Mouse (Mus musculus) frontal cortex, adult 2 months (tissue): ENCODE measurements around the gene Fam240a. TPM values are rescaled to one million over a fixed set of nuclear protein-coding genes. Genes with fewer than 3 reads are reported as not detected.
A peak's percentile ranks its signal among the peaks of the same experiment; 100 is the strongest.

Experiments used
- DNase-seq, 2 experiments: peaks; one replicate each; pipeline ENCODE4 v3.0.0; 2022; ENCODE audit warnings: low spot score in 1 of 2; ENCODE audit errors: extremely low spot score in 1 of 2
- polyA plus RNA-seq: library from polyadenylated mRNA; depleted of rRNA; stranded (reverse); fragments of >200 nt; gene quantifications from 2 replicates; pipeline ENCODE4 v1.2.3, GENCODE M21; 2012; rRNA removed

Gene Fam240a
- not detected in 2 replicates for polyA plus RNA-seq

- no peak for DNase-seq
These were observed at the start of gene Fam240a for GRCm38 (mm10) chr9:110916786-110917185. Gene Fam240a (minus strand): TSS chr9:110916861.

DNA sequence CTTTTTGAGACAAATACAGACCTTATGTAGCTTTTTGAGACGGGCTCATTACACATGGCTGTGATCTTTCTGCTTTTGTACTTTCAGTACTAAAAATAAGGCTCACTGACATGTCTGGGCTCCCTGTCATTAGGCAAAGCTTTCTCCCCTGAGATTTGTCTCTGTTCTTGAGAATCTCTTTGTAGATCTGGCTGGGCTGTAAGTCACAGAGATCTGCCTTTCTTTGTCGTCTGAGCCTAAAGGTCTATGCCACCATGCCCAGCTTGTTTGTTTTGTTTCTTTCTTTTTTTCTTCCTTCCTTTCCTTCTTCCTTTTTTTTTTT lies 49.2 kb upstream of the Fam240a start:
- no peak for DNase-seq

DNA sequence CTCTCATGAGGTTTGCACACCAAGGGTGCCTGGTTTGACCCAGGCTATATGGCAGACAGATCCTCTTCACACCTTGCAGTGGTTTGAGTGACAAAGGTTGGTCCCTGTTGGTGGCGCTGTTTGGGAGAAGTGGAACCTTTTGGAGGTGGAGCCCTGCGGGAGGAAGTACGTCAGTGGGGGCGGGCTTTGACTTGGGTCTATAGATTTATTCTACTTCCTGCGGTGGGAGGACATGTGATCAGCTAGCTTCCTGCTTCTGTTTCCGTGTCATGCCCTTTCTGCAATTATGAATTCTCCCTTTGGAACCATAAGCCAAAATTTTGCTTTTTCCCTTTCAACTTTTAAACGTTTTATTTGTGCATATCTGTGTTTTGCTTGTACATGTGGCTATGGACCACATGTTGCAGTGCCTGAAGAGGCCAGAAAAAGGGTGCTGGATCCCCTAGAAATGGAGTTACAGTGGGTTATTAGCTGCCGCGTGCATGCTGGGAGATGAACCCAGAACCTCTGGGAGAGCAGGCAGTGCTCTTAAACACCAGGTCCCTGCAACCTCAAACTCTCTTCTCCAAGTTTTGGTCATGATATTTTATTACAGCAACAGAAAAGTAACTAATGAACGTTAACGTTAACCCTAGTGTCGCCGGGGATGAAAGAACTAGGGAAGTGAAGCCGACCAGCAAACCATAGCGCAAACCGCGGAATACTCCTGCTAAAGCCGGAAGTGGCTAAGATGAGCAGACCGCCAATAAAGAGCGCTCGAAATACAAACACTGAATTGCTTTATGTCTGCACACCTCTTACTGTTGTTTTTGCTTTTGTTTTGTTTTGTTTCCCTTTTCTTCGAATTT lies 48.6 kb upstream of the Fam240a start:
- no peak for DNase-seq

GRCm38 (mm10) chr9:110963566-110964115 lies 47.0 kb upstream of the Fam240a start:
- DNase-seq = no peak

DNA sequence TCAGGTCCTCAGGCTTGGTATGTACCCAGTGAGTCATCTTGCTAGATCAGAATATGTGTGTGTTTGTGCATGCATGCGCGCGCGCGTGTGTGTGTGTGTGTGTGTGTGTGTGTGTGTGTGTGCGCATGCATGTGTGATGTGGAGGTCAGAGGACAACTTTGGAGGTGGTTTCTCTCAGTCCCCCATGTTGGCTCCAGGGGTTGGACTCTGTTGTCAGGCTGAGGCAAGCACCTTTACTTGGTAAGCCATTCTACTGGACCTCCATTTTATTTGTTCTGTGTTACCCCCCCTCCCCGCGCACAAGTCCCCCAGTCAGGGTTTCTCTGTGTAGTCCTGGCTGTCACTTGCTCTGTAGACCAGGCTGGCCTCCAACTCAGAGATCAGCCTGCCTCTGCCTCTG lies 44.7 kb upstream of the Fam240a start:
- no peak for DNase-seq

DNA sequence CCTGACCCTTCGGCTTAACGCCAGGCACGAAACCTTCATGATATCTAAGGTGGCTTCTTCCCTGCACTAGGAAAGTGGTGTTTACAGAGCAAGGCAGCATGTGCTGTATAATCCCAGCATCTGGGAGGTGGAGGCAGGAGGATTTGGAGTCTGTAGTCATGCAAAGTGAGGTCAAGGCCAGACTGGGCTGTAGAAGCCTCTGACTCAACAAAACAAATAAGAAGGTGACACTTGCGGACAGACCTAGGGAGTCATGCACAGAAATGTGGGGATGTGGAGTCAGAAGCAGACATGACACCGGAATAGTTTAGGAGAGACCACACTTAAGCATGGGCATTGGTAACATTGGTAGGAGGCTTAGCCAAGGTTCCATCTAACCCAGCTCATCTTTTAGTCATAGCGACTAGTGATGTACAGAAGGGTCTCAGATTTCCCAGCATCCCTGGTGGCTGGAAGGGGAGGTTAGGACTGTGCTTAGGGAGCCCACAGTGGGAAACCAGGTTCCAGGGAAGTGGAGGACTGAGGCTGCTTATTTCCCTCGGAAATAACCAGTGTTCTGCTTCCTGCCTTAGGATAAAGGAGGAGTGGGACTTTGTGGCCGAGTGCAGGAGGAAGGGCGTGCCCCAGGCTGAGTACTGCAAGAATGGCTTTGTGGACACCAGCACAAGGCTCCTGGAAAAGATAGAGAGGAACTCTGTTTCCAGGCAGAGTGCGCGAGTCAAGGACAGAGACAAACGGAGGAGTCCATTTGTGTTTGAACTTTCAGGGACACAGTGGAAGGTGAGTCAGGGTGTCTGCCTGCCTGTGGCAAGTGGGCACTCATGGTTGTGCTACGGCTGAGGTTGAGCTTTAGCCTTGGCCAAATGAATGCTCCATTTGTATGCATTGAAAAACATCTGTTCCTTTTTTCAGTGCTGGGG lies 43.8 kb upstream of the Fam240a start:
- no peak for DNase-seq

DNA sequence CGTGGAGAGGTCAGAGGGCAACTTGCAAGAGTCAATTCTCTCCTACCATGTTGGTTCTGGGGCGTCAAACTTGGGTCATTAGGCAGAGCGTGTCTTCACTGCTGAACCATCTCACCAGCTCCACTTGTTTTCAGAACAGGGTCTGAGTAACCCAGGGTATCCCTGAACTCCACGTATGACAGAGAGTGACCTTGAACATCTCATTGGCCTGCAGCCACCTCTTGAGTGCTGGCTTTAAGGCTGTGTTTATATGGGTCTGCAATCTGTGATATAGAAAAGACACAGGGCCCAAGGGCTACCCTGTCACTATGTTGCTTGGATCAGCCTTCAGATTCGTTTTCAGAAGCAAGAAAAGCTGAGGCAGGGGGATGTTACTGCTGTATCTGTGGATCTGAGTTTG lies 43.0 kb upstream of the Fam240a start:
- no peak for DNase-seq

GRCm38 (mm10) chr9:110955962-110956361 lies 39.3 kb upstream of the Fam240a start:
- DNase-seq = no peak

DNA sequence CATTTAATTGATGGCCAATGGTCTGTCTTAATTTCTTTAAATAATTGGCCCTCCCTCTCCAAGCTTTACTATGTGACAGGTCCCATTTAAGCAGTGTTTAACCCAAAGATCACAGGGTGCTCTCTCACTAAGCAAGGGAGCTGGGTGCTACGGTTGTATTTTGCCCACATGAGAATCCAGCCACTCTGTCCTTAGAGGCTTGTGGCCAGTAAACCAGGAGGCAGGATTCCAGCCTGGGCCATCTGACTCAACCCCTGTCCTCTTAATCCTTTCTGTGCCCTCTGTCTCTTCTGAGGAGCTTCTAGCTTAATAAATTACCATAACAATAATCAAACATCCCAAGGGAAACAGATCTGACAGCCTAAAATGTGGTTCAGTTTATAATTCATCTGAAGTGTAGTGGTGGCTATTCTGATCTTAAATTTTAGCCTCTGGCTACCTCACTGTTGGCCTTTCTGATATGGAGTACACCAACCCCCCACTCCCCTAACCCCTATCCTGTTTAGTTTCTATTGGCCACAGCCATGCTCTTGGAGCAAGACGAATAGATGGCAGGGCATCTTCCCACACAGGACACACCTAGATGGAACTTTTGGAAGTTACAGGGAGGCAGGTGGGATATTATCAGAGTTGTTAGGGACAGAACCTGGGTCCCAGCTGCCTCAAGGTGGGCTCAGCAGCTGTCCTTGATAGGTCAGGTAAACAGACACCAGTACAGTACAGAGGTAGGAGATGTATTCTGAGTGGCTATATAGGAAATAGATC lies 38.2 kb upstream of the Fam240a start:
- no peak for DNase-seq

GRCm38 (mm10) chr9:110953550-110954461 lies 37.1 kb upstream of the Fam240a start:
- peak; percentile 33 to 77 for DNase-seq

DNA sequence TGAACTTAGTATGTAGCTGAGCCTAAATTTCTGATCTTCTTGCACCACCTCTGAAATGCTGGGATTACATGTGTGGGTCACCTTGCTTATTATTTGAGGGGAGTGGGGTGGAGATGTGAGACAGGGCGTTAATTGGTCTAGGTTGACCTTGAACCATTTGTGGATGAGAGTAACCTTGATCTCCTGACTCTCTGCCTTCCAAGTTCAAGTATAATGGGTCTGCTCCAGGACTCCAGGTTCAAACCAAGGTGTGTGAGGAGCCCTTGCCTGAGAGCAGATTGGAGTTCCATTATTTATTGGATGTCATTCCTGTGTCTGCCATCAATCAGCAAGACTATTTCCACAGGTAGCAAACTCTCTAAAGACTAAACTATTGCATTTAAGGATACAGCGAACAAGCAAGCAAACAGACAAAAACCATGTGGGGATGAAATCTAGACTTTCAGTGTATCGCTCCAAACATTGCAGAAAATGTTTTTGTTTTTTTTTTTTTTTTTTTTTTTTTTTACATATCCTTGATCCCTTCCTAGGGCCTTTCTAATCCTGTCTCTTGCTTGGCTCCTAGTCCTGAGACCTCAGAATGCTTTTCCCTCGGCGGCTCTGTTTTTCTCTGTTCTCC lies 36.4 kb upstream of the Fam240a start:
- no peak for DNase-seq

GRCm38 (mm10) chr9:110952398-110952797 lies 35.7 kb upstream of the Fam240a start:
- no peak for DNase-seq

DNA sequence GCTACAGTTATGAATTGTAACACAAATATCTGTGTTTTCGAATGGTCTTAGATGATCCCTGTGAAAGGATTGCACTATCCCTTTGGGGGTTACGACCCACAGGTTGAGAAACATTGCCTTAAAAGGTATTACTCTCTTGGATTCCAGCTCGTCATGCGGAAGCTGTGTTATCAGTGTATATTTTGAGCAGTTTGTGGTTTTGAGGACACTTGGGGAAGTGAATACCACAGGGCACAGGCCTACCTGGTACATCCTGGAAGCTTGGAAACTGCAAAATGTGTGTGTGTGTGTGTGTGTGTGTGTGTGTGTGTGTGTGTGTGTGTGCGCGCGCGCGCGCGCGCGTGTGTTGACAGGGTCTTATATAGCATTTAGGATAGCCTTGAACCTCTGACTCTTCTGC lies 35.2 kb upstream of the Fam240a start:
- no peak for DNase-seq

DNA sequence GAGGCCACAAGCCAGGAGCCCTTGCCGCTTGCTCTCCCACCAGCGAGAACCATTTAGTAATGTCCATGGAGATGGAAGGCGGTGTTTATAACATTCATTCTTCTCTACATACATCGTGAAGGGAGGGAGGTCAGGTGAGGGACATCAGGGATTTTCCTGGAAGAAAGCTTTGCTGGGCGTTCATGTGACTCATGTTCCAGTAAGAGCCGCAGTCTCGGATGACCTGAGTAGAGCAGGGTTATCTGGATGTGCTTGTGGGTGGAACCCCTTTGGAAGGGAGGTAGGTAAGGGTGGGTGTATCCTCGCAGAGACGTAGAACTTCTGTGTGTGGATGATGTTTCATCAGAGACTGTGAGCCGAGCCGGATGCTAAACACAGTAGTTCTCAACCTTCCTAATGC lies 34.7 kb upstream of the Fam240a start, which contains the start of gene Lrrc2:
Gene Lrrc2, plus strand, starts transcription at position 149 of the 400 bp plus-strand sequence.
- DNase-seq = no peak

DNA sequence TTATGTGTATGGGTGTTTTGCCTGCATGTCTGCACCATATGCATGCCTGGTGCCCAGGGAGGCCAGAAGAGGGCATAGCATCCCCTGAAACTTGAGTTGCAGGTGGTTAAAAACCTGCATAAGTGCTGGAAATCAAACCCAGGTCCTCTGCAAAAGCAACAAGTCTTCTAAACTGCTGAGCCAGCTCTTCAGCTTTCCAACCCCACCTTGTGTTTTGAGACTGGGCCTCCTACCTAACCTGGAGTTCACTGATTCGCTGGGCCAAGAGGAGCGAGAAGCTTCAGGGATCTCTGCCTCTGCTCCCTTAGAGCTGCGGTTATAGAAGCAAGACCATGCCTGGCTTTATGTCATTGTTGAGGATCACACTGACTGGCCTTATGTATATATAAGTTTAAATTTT lies 33.4 kb upstream of the Fam240a start:
- no peak for DNase-seq

- DNase-seq = no peak
These were observed 32.2 kb upstream of the Fam240a start for GRCm38 (mm10) chr9:110948813-110949310.

DNA sequence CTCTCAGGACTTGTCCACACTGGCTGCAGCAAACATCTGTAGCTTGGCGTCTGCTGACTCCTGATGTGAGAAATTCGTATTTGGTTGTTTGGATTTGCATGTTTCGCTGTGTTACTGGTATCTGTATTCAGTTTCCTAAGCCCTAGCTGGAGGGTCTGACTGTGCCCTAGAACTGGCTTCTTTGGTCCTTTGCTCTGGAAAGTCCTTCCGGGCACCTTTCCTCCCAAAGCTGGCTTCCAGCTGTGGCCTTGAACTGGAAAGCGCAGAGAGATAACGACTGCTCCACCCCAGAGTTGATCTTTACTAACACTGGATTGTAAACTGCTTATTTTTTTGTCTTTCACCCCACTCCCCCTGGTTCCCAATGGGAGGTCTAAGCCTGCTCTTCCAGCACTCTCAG lies 31.2 kb upstream of the Fam240a start:
- DNase-seq = no peak

DNA sequence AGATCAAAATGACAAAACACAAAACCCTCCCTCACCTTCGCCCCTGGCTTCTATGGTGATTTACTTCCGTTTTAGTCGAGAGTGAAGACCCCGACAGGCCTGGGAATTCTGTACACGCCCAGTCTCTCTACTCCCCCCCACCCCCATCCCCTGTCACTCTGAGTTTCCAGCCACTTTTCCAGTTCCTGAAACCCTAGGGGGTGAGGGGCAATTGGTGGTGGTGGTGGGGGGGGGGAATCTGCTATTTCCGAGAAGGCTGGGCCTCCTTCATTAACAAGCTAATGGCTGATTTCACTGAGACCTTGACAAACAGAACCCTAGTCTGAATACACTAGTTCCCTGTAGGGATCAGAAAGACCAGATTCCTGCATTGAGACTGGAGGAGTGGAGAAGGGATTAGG lies 30.6 kb upstream of the Fam240a start:
- DNase-seq = no peak

- DNase-seq = no peak
These were observed 29.9 kb upstream of the Fam240a start for GRCm38 (mm10) chr9:110946548-110947044.
